Mouse (Mus musculus): ENCODE results near the gene Pde4b. TPM values are rescaled to one million over a fixed set of nuclear protein-coding genes. Genes with fewer than 3 reads are reported as not detected.

The Pde4b gene
- total RNA-seq (2015) (17.1 and 18.1 TPM in 2 replicates), total RNA-seq (2017) (16.7 and 20.0 TPM in 2 replicates)

DNA sequence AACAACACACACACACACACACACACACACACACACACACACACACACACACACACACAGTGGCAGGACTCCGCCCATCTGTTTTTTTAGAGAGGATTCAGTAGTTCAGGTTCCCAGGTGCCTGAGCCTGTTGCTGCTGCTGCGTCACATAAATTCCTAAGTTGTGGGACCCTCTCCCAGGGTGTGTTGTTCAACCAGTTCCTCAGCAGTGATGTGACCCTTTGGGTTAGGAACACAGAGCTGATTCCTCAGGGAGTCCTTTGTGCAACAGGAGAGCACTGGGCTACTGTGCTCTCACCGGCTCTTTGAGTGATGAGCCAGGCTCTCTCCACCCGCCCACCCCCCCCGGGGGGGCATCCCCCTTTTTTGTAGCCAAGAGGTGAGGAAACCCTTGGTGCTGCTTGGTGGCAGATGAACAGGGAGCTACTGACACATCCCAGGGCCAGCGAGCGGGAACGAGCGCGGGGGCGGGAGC lies at the start of gene Pde4b:
TSS of gene Pde4b (plus strand) at position 453 of the 475 bp plus-strand sequence.
- no peak for ATAC-seq (ENCODE audit: poor library complexity, severe bottlenecking)

GRCm38 (mm10) chr4:102040190-102040589 lies 47.2 kb upstream of the Pde4b start:
- ATAC-seq (ENCODE audit: poor library complexity, severe bottlenecking), result no peak

DNA sequence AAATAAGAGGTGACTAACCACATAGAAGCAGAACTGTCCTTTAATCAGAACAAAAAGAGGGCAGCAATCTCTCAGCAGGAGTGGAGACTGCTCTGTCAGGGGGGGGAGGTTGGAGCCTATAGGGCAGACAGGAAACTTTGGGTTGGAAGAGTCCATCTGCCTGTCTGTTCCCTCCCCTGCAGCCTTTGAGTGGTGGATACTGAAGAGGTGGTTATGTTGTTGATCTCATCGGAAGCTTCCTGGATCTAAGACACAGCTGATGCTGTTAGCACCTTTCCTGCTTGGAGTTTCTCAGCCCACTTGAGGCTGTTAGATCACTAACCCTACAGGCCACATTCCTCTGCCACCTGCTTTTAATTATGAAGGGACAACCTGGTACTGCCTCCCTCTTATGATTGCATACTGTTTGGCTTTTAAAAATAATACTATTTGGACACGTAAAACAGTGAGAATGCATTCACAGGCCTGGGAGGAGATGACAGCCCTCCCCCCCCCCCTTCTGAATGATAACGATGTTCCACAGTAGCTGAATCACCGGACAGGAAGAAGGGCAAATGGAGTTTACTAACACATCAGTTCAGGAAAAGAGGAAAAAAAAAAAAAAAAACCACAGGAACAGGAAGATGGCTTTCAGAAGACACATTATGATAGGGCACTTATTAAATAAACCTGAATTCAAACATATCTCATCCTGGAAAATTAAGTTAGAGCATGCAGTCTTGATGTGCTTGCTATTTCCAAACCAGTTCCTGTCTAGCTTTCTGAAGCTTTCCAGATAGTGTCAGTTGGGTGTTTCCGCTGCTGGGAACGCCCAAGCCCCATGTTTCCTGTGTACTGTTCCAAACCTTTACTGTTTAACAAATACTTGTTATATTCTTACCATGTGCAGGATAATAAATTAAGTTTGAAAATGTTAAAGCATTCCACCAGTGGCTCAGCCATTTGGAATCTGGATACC lies 41.9 kb upstream of the Pde4b start:
- no peak for ATAC-seq (ENCODE audit: poor library complexity, severe bottlenecking)

GRCm38 (mm10) chr4:102049368-102049767 lies 38.0 kb upstream of the Pde4b start:
- ATAC-seq (ENCODE audit: poor library complexity, severe bottlenecking), result peak; percentile 99

- ATAC-seq (ENCODE audit: poor library complexity, severe bottlenecking), result no peak
Observed at GRCm38 (mm10) chr4:102061322-102061721, 26.0 kb upstream of the Pde4b start.

GRCm38 (mm10) chr4:102069314-102069713 lies 18.0 kb upstream of the Pde4b start:
- no peak for ATAC-seq (ENCODE audit: poor library complexity, severe bottlenecking)

GRCm38 (mm10) chr4:102086336-102086735 lies 1.0 kb upstream of the Pde4b start:
- ATAC-seq (ENCODE audit: poor library complexity, severe bottlenecking), result no peak

DNA sequence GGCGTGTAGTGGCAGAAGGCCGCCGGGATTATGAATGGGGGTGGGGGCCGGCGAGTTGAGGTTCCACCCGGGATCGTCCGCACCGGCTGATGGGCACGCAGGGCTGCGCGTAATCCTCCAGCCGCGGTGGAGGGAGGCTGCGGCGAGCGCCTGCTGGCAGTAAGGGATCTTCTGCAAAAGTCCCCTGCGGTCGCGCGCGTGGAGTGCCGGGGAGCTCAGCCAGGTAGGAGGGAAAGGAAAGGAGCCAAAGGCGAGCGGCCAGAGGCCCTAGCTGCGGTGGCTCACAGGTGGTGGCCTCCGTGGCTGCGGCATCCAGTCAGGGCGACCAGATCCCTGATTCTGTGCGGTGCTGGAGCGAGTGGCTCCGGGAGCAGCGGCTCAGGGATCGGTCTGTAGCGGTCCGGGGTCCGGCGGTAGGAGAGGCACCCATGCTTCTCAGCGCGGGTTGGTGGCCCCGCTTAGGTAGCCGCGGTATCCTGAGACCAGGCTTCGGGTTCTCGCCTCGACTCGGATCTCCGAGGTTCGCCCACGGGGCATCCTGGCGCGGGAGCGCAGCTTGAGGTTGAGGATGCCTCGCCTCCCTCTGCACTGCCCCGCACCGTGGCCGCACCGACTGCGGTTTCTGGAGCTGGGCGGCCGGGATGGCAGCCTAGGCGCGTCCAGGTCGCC lies 357 bp downstream of the Pde4b start:
- ATAC-seq (ENCODE audit: poor library complexity, severe bottlenecking), result no peak

DNA sequence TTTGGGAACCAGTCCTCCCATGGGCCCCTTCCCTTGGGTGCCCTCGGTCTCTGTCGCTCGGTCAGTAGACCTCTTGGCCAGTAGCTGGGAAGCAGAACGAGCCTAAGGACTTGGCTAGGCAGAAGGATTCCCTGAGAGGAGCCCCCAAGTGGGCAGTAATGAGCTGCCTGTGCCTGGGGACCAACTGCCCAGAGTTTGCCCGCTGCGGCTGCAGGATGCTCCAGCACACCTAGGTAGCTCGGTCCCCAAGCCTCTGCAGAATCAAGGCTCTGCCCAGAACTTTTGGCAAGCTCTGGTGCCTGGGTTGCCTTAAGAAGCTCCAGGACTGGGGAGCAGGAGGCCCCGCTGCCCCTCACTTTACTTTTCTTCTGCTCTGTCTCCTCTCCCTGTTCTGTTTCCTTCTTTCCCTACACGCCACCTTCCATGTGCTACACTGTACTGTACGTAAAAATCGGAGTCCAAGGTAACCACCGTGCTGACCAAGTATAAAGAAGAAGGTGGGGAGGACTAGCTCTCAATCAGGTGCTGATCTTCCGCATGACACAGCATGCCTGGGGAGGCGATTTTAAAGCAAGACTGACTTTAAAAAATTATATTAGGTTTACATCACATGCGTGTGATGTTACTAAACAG lies 1.0 kb downstream of the Pde4b start:
- ATAC-seq (ENCODE audit: poor library complexity, severe bottlenecking), result no peak

DNA sequence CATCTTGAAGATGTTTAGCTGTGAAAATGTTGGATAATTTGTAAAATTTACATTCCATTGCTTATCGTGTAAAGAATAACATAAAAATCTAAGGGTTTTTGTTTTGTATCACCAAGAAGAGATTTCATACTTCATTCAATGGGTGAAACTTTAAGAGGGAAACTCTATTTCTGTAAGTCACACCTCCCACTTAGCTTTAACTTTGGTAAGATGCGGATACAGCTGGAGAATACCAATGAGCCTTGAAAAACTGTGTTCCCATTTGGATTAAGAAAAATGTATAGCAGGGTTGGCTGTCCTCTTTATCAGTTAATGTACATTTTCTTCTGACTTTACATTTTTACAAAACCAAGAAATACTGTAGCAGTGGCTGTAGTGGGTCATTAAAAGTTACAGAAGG lies 8.5 kb downstream of the Pde4b start:
- no peak for ATAC-seq (ENCODE audit: poor library complexity, severe bottlenecking)

- no peak for ATAC-seq (ENCODE audit: poor library complexity, severe bottlenecking)
Observed at GRCm38 (mm10) chr4:102102241-102102640, 14.9 kb downstream of the Pde4b start.

GRCm38 (mm10) chr4:102104534-102105014 lies 17.2 kb downstream of the Pde4b start:
- ATAC-seq (ENCODE audit: poor library complexity, severe bottlenecking), result no peak

GRCm38 (mm10) chr4:102106771-102107170 lies 19.4 kb downstream of the Pde4b start:
- no peak for ATAC-seq (ENCODE audit: poor library complexity, severe bottlenecking)

GRCm38 (mm10) chr4:102119454-102119853 lies 32.1 kb downstream of the Pde4b start:
- ATAC-seq (ENCODE audit: poor library complexity, severe bottlenecking), result no peak

- no peak for ATAC-seq (ENCODE audit: poor library complexity, severe bottlenecking)
Observed at GRCm38 (mm10) chr4:102136366-102136849, 49.1 kb downstream of the Pde4b start.

DNA sequence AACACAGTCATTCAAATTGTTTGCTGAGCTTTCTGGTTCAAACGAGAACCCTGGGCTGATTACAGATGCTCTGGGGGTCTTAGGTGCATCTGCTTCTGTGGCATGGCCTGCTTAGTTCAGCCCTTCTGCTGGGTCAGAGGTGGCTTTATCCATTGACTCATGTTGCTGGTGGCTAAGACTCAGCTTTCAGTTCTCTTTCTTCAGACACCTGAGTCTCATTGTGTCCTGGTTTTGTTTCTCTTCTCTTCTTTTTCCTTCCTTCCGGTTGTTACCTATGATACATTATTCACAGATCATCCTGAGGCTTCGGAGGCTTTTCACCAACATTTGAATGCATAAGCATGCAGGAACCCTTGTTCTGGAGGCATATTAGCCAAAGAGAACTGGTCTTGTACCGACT lies 51.0 kb downstream of the Pde4b start:
- ATAC-seq (ENCODE audit: poor library complexity, severe bottlenecking), result no peak

DNA sequence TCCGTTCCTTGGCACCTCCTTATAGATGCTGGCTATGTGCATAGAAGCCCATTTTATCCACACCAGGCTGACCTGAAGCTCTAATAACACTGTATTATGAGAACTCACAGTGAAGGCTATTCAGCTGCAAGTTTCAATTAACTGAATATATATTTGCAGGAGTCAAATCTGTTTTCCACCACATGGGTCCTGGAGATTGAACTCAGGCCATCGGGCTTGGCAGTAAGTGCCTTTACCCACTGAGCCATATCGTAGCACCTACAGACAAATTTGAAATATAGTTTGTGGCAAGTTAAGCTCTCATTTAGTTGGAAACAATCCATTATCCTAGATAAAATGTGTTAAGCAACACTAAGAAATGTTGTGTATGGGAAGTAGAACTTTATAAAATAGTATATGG lies 53.9 kb downstream of the Pde4b start:
- no peak for ATAC-seq (ENCODE audit: poor library complexity, severe bottlenecking)

- no peak for ATAC-seq (ENCODE audit: poor library complexity, severe bottlenecking)
Observed at GRCm38 (mm10) chr4:102148766-102149165, 61.4 kb downstream of the Pde4b start.

- no peak for ATAC-seq (ENCODE audit: poor library complexity, severe bottlenecking)
Observed at GRCm38 (mm10) chr4:102159178-102159577, 71.8 kb downstream of the Pde4b start.

DNA sequence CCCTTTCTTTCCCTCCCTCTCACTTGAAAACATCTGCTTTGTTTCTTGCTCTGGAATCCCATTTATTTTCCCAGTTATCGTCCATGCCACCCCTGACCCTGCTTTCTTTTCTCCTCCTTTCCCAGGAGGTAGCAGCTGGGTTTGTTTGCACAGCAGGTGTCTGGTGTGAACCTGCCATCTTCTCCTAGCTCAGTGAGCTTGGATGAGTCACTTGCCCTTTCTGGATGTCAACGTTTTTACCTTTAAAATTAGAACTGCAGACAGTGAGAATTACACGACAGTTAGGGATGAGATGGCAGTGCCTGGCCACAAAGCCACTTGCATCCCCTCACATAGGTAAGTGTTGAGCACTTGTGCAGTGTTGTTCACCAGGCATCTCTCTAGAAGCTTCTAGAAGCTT lies 84.3 kb downstream of the Pde4b start:
- no peak for ATAC-seq (ENCODE audit: poor library complexity, severe bottlenecking)

- peak; percentile 45; the same call in 1 of the 2 replicates for ATAC-seq (ENCODE audit: poor library complexity, severe bottlenecking)
Observed at GRCm38 (mm10) chr4:102172711-102173213, 85.4 kb downstream of the Pde4b start.
